Mouse (Mus musculus): ENCODE measurements around the gene Scarb1. TPM values are rescaled to one million over a fixed set of nuclear protein-coding genes. Genes with fewer than 3 reads are reported as not detected.

Gene Scarb1
- total RNA-seq, 2 experiments from 2014 or later = 20.3 to 20.5 TPM

GRCm38 (mm10) chr5:125368568-125368967 is 27.7 kb upstream of the Scarb1 start:
- peak in 1 of 2 experiments; percentile 45 for DNase-seq
- intact Hi-C loops (cut with DNase I) = loop anchor here (5.0 to 10.0 kb wide), 3 partner anchors 96 to 466 kb away; no protein-coding TSS in a partner anchor

- no peak for DNase-seq
- intact Hi-C loops (cut with DNase I) = loop anchor here (5.0 to 10.0 kb wide), 3 partner anchors 96 to 466 kb away; no protein-coding TSS in a partner anchor
These were observed 27.3 kb upstream of the Scarb1 start for GRCm38 (mm10) chr5:125368156-125368555.

- intact Hi-C loops (cut with DNase I) = loop anchor here (5.0 to 10.0 kb wide), 3 partner anchors 93 to 463 kb away; no protein-coding TSS in a partner anchor
- no peak for DNase-seq
These were observed 24.0 kb upstream of the Scarb1 start for GRCm38 (mm10) chr5:125364851-125365429.

- DNase-seq = no peak
- intact Hi-C loops (cut with DNase I) = loop anchor here (10.0 kb wide), 1 partner anchor 259 kb away; no protein-coding TSS in a partner anchor
These were observed 23.0 kb upstream of the Scarb1 start for GRCm38 (mm10) chr5:125363894-125364293.

GRCm38 (mm10) chr5:125360981-125361510 is 20.2 kb upstream of the Scarb1 start:
- intact Hi-C loops (cut with DNase I) = loop anchor here (10.0 kb wide), 1 partner anchor 256 kb away; no protein-coding TSS in a partner anchor
- no peak for DNase-seq

GRCm38 (mm10) chr5:125360566-125360965 is 19.7 kb upstream of the Scarb1 start:
- intact Hi-C loops (cut with DNase I) = loop anchor here (10.0 kb wide), 1 partner anchor 256 kb away; no protein-coding TSS in a partner anchor
- DNase-seq = no peak

- no peak for DNase-seq
- intact Hi-C loops (cut with DNase I) = no loop called here
These were observed 17.3 kb upstream of the Scarb1 start for GRCm38 (mm10) chr5:125358270-125358608.

GRCm38 (mm10) chr5:125357543-125358269 is 16.8 kb upstream of the Scarb1 start:
- DNase-seq = no peak

GRCm38 (mm10) chr5:125355650-125356049 is 14.8 kb upstream of the Scarb1 start:
- no peak for DNase-seq
- intact Hi-C loops (cut with DNase I) = no loop called here

More at GRCm38 (mm10) chr5:125357543-125358269, 16.8 kb upstream of the Scarb1 start:
- intact Hi-C loops (cut with DNase I) = no loop called here

GRCm38 (mm10) chr5:125354885-125355492 is 14.1 kb upstream of the Scarb1 start:
- no peak for DNase-seq
- intact Hi-C loops (cut with DNase I) = no loop called here

- DNase-seq = no peak
- intact Hi-C loops (cut with DNase I) = no loop called here
These were observed 11.9 kb upstream of the Scarb1 start for GRCm38 (mm10) chr5:125352781-125353294.

GRCm38 (mm10) chr5:125351939-125352338 is 11.0 kb upstream of the Scarb1 start:
- intact Hi-C loops (cut with DNase I) = no loop called here

GRCm38 (mm10) chr5:125351057-125351456 is 10.2 kb upstream of the Scarb1 start:
- no peak for DNase-seq
- intact Hi-C loops (cut with DNase I) = no loop called here

More at GRCm38 (mm10) chr5:125351939-125352338, 11.0 kb upstream of the Scarb1 start:
- DNase-seq = no peak

- intact Hi-C loops (cut with DNase I) = no loop called here
These were observed 8.5 kb upstream of the Scarb1 start for GRCm38 (mm10) chr5:125349391-125349790.

GRCm38 (mm10) chr5:125348487-125348886 is 7.6 kb upstream of the Scarb1 start:
- intact Hi-C loops (cut with DNase I) = no loop called here
- peak; percentile 54 to 68 for DNase-seq

More at GRCm38 (mm10) chr5:125349391-125349790, 8.5 kb upstream of the Scarb1 start:
- no peak for DNase-seq

GRCm38 (mm10) chr5:125348067-125348466 is 7.2 kb upstream of the Scarb1 start:
- intact Hi-C loops (cut with DNase I) = no loop called here
- DNase-seq = no peak

GRCm38 (mm10) chr5:125344296-125344695 is 3.4 kb upstream of the Scarb1 start:
- no peak for DNase-seq
- intact Hi-C loops (cut with DNase I) = no loop called here

GRCm38 (mm10) chr5:125341459-125342090 is 681 bp upstream of the Scarb1 start:
- intact Hi-C loops (cut with DNase I) = no loop called here
- no peak for DNase-seq

GRCm38 (mm10) chr5:125339851-125340531 is 903 bp downstream of the Scarb1 start:
- intact Hi-C loops (cut with DNase I) = no loop called here
- DNase-seq = no peak

All from gastrocnemius, postnatal 36 days (tissue).